Mouse (Mus musculus): ENCODE results near the gene Fam163a. TPM values are rescaled to one million over a fixed set of nuclear protein-coding genes. Genes with fewer than 3 reads are reported as not detected.

Gene Fam163a
- polyA plus RNA-seq, 1 experiment from 2014 or later = 1.8 TPM

- 69% methylated on average over 2 of the region's 2 CpGs for WGBS
- Histone ChIP-seq H3K27me3 (no peaks in the 10 kb centered on the region), H3K9ac (no peak overlapping the region), H3K36me3 (no peaks in the 10 kb centered on the region), H3K4me2 (no peak overlapping the region), H3K9me3 (replicated peaks) (no peaks in the 10 kb centered on the region), H3K4me1 (replicated peaks) (peaks cover 39% of the 10 kb centered on the region), H3K4me3 (no peak overlapping the region), H3K27ac (peak overlapping the region; percentile 59; the same call in 1 of the 2 replicates)
- no peak for ATAC-seq (replicated peaks; ENCODE audit: insufficient number of reproducible peaks, insufficient read depth, low FRiP score, low read depth)
These were observed 16.5 kb upstream of the Fam163a start for GRCm38 (mm10) chr1:156221327-156221726.

- H3K4me2 ChIP-seq = no peak overlapping the region
- H3K27ac ChIP-seq = peak overlapping the region; percentile 70
- H3K4me3 ChIP-seq = no peak overlapping the region
- peak; percentile 55 for ATAC-seq (replicated peaks; ENCODE audit: insufficient number of reproducible peaks, insufficient read depth, low FRiP score, low read depth)
- 52% methylated on average over 2 of the region's 2 CpGs for WGBS
- no peaks in the 10 kb centered on the region for H3K27me3 ChIP-seq
- H3K4me1 ChIP-seq (replicated peaks) = peaks cover 39% of the 10 kb centered on the region
- no peaks in the 10 kb centered on the region for H3K36me3 ChIP-seq
- H3K9me3 ChIP-seq (replicated peaks) = no peaks in the 10 kb centered on the region
- no peak overlapping the region for H3K9ac ChIP-seq
These were observed 13.7 kb upstream of the Fam163a start for GRCm38 (mm10) chr1:156218573-156218972.

- Histone ChIP-seq H3K36me3 (no peaks in the 10 kb centered on the region), H3K27ac (peak overlapping the region; percentile 70), H3K4me3 (no peak overlapping the region), H3K4me2 (no peak overlapping the region; the same call in 1 of the 2 replicates), H3K9me3 (replicated peaks) (no peaks in the 10 kb centered on the region), H3K9ac (no peak overlapping the region), H3K4me1 (replicated peaks) (peaks cover 36% of the 10 kb centered on the region), H3K27me3 (no peaks in the 10 kb centered on the region)
- 31% methylated on average over 8 of the region's 8 CpGs for WGBS
- no peak; the same call in 1 of the 2 replicates for ATAC-seq (replicated peaks; ENCODE audit: insufficient number of reproducible peaks, insufficient read depth, low FRiP score, low read depth)
These were observed 13.1 kb upstream of the Fam163a start for GRCm38 (mm10) chr1:156217941-156218340.

DNA sequence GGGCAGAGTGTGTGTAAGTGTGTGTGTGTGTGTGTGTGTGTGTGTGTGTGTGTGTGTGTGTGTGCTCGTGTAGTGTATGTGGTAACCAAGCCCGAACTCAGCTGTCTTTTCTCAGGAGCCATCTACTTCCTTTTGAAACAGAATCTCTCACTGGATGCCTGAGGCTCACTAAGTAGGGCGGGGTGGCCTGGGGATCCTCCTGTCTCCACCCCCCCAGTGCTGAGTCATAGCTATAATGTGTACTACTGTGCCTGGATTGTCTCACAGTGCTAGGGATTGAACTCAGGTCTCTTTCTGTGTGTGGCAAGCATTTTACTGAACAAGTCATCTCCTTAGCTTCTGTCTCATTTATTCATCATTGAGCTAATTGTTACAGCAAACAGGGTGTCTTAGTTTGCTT, 12.6 kb upstream of the Fam163a start:
- peaks cover 32% of the 10 kb centered on the region for H3K4me1 ChIP-seq (replicated peaks)
- H3K27ac ChIP-seq = peak overlapping the region; percentile 70
- H3K27me3 ChIP-seq = no peaks in the 10 kb centered on the region
- no peak overlapping the region for H3K4me3 ChIP-seq
- H3K4me2 ChIP-seq = no peak overlapping the region
- H3K9me3 ChIP-seq (replicated peaks) = no peaks in the 10 kb centered on the region
- H3K36me3 ChIP-seq = no peaks in the 10 kb centered on the region
- WGBS = 40% methylated on average over 3 of the region's 3 CpGs
- peak; percentile 69; the same call in 1 of the 2 replicates for ATAC-seq (replicated peaks; ENCODE audit: insufficient number of reproducible peaks, insufficient read depth, low FRiP score, low read depth)
- H3K9ac ChIP-seq = no peak overlapping the region

DNA sequence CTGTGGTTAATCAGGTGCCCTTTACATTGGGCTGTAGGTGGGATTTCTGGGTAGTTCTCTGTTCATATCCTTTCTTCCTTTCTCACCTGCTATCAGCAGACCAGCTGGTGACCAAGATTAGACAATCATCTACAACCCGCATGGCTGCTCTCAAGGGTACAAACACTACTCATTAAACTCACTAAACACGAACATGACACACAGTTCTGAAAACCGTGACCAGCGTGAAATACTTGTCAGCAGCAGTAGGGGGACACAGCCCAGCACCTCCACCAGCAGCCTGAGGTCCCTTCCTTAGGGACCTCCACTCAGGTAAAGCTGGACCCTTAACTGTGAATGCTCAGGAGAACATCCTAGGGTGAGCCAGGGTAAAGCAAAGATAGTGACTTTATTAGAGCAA, 11.4 kb upstream of the Fam163a start:
- Histone ChIP-seq H3K4me3 (no peak overlapping the region), H3K4me2 (no peak overlapping the region), H3K9me3 (replicated peaks) (no peaks in the 10 kb centered on the region), H3K9ac (no peak overlapping the region), H3K4me1 (replicated peaks) (peaks cover 23% of the 10 kb centered on the region), H3K36me3 (no peaks in the 10 kb centered on the region), H3K27ac (no peak overlapping the region), H3K27me3 (no peaks in the 10 kb centered on the region)
- ATAC-seq (replicated peaks; ENCODE audit: insufficient number of reproducible peaks, insufficient read depth, low FRiP score, low read depth) = no peak
- 69% methylated on average over 4 of the region's 4 CpGs for WGBS

- H3K36me3 ChIP-seq = no peaks in the 10 kb centered on the region
- peaks cover 23% of the 10 kb centered on the region for H3K4me1 ChIP-seq (replicated peaks)
- H3K9ac ChIP-seq = no peak overlapping the region
- H3K4me3 ChIP-seq = no peak overlapping the region
- no peaks in the 10 kb centered on the region for H3K27me3 ChIP-seq
- no peak for ATAC-seq (replicated peaks; ENCODE audit: insufficient number of reproducible peaks, insufficient read depth, low FRiP score, low read depth)
- no peaks in the 10 kb centered on the region for H3K9me3 ChIP-seq (replicated peaks)
- no peak overlapping the region for H3K4me2 ChIP-seq
- no peak overlapping the region for H3K27ac ChIP-seq
- WGBS = 79% methylated on average over 8 of the region's 8 CpGs
These were observed 9.8 kb upstream of the Fam163a start for GRCm38 (mm10) chr1:156214651-156215050.

DNA sequence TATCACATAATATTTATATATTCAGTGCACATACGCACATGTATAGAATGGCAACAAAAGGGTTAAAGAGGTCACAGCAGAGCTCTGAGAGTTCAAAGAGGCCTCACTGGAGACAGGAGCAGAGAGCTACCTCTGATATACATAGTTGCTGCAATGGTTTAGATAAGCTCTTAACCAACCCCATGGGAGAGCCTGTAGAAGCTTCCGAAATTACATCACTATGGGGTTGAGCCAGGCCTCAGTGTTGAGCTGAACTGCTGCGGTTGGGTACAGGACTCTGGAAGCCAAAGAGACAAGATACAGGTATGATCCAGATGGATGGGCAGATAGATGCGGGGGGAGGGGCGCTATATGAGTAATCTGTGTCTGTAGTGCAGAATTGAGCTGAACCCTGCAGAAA, 8.1 kb upstream of the Fam163a start:
- no peak overlapping the region for H3K4me3 ChIP-seq
- no peak for ATAC-seq (replicated peaks; ENCODE audit: insufficient number of reproducible peaks, insufficient read depth, low FRiP score, low read depth)
- 69% methylated on average over 5 of the region's 5 CpGs for WGBS
- H3K36me3 ChIP-seq = no peaks in the 10 kb centered on the region
- no peaks in the 10 kb centered on the region for H3K27me3 ChIP-seq
- no peak overlapping the region for H3K4me2 ChIP-seq
- H3K27ac ChIP-seq = no peak overlapping the region
- H3K9me3 ChIP-seq (replicated peaks) = no peaks in the 10 kb centered on the region
- H3K9ac ChIP-seq = no peak overlapping the region
- H3K4me1 ChIP-seq (replicated peaks) = peaks cover 10% of the 10 kb centered on the region

DNA sequence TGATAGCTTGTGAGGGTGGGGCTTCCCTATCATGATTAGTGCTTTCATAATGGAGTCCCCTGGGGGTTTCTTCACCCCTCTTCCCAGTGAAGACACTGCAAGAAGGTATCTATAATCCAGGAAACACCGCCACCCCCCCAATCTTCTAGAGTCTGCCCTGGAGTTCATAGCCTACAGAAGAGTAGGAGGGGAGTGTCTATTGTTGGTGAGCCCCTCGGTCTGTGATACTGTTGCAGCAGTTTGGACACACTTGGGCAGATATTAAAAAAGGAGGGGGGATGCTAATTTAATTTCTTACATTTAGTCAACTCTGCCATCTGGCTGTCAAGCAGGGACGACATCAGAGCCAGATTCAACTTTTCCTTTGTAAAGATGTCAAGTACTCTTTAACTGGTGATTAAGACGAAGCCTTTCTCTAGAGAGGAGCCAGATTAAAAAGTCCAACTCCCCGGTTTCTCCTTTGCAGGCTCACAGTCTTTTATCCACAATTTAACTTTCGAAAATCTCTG, 7.0 kb upstream of the Fam163a start:
- Histone ChIP-seq H3K9ac (no peak overlapping the region), H3K27ac (no peak overlapping the region), H3K9me3 (replicated peaks) (no peaks in the 10 kb centered on the region), H3K4me1 (replicated peaks) (peaks cover 4% of the 10 kb centered on the region; the same call in 1 of the 2 replicates), H3K4me2 (no peak overlapping the region), H3K27me3 (peaks cover 3% of the 10 kb centered on the region; the same call in 1 of the 2 replicates), H3K36me3 (no peaks in the 10 kb centered on the region), H3K4me3 (no peak overlapping the region)
- ATAC-seq (replicated peaks; ENCODE audit: insufficient number of reproducible peaks, insufficient read depth, low FRiP score, low read depth) = no peak
- WGBS = 54% methylated on average over 6 of the region's 6 CpGs

DNA sequence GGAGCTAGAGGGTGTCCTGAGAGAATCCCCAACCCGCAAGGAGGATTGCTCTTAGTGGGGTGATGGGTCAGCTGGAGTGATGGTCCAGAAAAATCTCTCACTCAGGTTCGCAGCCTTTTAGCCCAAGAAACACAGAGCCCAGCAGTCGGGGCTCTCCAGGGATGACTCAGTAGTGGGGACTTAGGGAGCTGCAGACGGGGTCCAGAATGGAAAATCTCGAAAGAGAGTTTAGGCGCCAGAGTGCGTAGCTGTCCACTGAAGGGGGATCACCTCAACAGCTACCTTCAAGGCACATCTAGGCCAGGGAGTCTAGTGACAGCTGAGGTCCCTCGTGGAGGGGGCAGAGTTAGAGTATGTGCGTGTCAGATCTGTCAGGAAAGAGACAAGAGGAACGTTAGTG, 338 bp upstream of the Fam163a start:
- Histone ChIP-seq H3K4me2 (peak overlapping the region; percentile 87), H3K4me3 (peak overlapping the region; percentile 57), H3K9me3 (replicated peaks) (no peaks in the 10 kb centered on the region), H3K4me1 (replicated peaks) (peaks cover 22% of the 10 kb centered on the region), H3K36me3 (no peaks in the 10 kb centered on the region), H3K27me3 (peaks cover 49% of the 10 kb centered on the region), H3K9ac (peak overlapping the region; percentile 45), H3K27ac (no peak overlapping the region)
- 0 out of 2 replicates have a peak, but pooled peaks have one; percentile 19 for ATAC-seq (replicated peaks; ENCODE audit: insufficient number of reproducible peaks, insufficient read depth, low FRiP score, low read depth)
- 18% methylated on average over 10 of the region's 10 CpGs for WGBS

DNA sequence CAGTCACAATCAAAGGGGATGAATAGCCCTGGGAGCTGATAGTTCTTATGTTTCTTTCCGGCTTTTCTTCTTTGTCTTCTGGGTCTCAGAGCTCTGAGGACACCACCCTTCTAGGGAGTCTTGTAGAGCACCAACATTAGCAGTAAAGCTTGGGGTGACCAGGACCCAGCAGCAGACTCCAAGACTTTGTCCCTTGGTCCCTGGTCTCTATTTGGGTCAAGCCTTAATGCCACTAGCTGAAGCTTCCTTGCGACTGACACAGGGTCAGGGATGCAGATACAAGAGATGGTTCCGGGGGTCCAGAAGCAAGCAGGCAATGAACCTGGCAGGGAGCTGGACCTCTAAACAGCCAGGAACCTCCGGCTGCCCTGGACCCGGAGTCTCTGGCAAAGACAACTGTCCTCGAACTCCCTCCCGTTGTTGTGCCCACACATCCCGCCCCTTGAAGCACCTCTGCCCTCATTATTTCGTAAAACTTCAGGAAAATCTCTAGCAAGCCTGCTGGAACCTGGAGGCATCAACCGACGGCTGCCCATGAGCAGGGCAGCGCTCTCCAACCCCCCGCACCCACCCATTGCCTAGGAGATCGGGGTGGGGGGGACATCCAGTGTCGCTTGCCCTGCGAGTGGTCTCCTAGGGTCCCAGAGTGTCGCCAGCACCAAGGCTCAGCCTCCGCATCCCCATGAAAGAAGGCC, 718 bp downstream of the Fam163a start:
- peaks cover 22% of the 10 kb centered on the region for H3K4me1 ChIP-seq (replicated peaks)
- no peak overlapping the region for H3K27ac ChIP-seq
- H3K36me3 ChIP-seq = no peaks in the 10 kb centered on the region
- peak overlapping the region; percentile 87 for H3K4me2 ChIP-seq
- 6% methylated on average over 18 of the region's 18 CpGs for WGBS
- peak overlapping the region; percentile 45 for H3K9ac ChIP-seq
- H3K27me3 ChIP-seq = peaks cover 49% of the 10 kb centered on the region
- no peaks in the 10 kb centered on the region for H3K9me3 ChIP-seq (replicated peaks)
- ATAC-seq (replicated peaks; ENCODE audit: insufficient number of reproducible peaks, insufficient read depth, low FRiP score, low read depth) = peak; percentile 30; the same call in 1 of the 2 replicates
- H3K4me3 ChIP-seq = peak overlapping the region; percentile 57

DNA sequence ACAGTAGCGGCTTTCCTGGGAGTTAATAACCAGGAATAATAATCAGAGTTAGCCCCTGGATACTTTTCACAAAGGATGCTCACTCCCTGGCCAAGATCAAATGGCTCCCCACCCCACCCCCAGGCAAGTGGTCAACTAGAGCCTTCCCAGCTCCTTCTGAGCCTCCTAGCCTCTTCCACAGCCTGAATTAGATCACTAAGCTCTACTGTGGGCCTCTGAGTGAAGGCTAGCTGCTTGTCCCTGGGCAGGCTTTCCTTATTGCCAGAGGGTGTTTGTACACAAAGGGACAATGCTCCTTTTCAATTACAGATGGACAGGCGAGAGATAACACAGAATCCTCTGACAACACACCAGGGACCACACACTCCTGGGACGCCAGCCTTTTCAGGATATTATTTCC, 2.2 kb downstream of the Fam163a start:
- Histone ChIP-seq H3K36me3 (no peaks in the 10 kb centered on the region), H3K4me3 (no peak overlapping the region), H3K9ac (no peak overlapping the region), H3K27ac (no peak overlapping the region), H3K4me2 (no peak overlapping the region), H3K27me3 (peaks cover 49% of the 10 kb centered on the region), H3K4me1 (replicated peaks) (peaks cover 27% of the 10 kb centered on the region), H3K9me3 (replicated peaks) (no peaks in the 10 kb centered on the region)
- WGBS = 52% methylated on average over 3 of the region's 3 CpGs
- ATAC-seq (replicated peaks; ENCODE audit: insufficient number of reproducible peaks, insufficient read depth, low FRiP score, low read depth) = no peak

DNA sequence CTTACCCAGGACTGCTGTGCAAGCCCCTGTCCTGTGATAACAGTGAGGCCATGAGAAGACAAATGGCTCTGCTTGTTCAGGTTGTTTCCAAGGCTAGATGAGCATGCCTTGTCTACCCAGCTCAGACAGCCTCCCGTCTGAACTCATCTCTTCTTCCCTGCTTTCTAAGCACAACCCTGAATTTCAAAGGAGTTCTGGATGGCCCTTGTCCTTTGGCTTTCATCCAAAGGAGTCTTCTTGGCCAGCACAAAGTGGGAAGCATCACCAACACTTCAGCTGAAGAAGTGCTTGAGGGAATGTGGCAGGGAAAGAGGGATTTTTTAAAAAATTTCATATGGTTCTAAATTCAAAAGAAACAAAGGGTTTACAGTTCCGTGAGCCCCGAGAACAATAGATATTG, 3.8 kb downstream of the Fam163a start:
- no peak overlapping the region for H3K27ac ChIP-seq

More for the DNA sequence above, 3.8 kb downstream of the Fam163a start:
- Histone ChIP-seq H3K9ac (no peak overlapping the region), H3K4me1 (replicated peaks) (peaks cover 27% of the 10 kb centered on the region), H3K4me3 (no peak overlapping the region), H3K4me2 (no peak overlapping the region), H3K27me3 (peaks cover 39% of the 10 kb centered on the region), H3K9me3 (replicated peaks) (no peaks in the 10 kb centered on the region), H3K36me3 (no peaks in the 10 kb centered on the region)
- WGBS = 77% methylated on average over 3 of the region's 3 CpGs
- ATAC-seq (replicated peaks; ENCODE audit: insufficient number of reproducible peaks, insufficient read depth, low FRiP score, low read depth) = no peak
